Mouse (Mus musculus) A20 (cell line): ENCODE data around the gene Hlcs.

Experiments used
- DNase-seq: peaks from one replicate; pipeline ENCODE4 v3.0.0-alpha.2; 2011; ENCODE audit warnings: low read depth, low spot score

Hlcs gene

DNA sequence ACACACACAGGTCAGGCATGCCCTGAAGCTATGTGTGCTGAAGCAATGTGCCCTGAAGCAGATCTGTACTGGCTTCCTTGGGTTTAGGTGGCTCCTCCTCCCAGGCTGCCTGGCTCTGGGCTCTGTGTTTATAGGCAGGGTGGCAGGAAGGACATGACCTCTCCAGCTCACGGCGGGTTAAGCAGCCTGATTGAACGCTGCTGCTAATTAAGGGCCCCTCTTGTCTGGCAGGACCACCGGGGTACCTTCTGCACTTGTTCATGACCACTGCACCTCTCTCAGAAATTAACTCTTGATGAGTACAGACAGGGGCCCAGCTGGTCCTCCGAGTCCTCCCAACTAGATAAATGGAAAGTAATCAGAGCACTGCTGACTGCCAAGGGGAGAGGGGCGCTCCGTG is 149.1 kb downstream of the Hlcs start:
- no peak for DNase-seq

- no peak for DNase-seq
Measured at GRCm38 (mm10) chr16:94163051-94163450, 150.3 kb downstream of the Hlcs start.

- DNase-seq = no peak
Measured at GRCm38 (mm10) chr16:94162000-94162399, 151.4 kb downstream of the Hlcs start.

- DNase-seq = no peak
Measured at GRCm38 (mm10) chr16:94157819-94158218, 155.6 kb downstream of the Hlcs start.

DNA sequence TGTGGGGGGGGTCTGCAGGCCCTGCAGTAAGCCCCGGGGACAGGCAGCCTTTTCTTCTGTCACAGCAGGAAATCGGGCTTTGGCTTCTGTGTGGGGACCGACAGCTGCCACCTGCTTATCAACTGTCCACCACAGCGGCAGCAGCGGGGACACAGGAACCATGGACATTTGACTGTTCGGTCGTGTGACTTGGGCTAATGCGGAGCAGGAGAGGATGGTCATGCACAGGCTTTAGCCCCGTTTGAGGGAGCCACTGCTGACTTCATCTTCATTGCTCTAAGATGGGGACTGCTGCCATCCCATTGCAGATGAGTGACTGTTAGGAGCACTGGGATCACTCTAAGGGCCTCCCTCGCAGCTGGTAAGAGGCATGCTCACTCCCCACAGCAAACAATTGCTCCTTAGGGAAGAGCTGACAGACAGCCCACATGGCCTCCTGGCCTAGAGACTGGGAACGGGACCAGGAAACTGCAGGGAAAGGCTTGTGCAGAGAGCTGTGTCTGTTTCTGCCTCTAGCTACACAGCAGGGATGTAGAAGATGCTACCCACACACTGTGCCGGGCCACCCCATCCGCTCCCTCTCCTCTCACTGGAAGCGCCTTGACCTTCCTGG is 158.2 kb downstream of the Hlcs start:
- DNase-seq = no peak

DNA sequence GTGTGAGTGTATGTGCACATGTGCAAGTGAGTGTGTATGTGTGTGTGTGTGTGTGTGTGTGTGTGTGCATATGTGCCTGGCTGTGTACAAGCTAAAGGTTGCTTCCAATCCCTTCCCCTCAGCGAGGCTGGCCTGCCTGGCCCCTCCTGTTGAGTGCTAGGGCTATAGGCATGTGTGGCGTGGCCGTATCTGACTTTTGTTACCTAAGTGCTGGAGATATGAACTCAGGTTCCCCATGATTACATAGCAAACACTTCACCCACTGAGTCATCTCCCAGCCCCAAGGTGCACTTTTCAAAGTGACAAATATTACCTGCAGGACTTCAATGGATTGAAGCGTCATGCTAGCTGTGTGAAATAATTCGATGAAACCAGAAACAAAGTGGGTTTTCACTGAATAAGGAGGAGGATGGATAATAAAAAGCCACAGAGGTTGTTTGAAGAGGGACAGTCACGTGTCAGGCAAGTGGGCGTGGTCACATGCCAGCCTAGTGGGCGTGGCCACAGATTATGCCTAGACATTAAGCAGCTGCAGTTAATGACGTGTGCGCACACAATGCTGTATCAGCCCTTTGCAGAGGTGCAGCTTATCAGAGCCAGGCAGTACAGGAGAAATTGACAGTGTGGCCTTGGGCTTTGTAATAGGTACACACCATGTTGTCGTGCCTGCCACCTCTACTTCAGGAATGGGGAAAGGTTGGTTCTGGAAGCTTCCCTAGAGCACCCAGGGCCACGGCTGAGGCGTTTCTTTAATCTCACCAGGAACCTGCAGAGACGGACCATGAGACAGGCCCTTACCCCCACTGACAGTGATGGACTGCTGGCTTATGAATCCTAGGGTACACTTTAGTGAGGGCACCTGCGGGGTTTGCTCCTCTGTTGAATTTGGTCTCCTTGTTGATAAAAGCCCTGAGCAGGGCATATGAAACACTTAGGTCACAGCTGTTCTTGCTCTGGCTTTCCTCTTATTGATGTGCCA is 163.0 kb downstream of the Hlcs start:
- no peak for DNase-seq

DNA sequence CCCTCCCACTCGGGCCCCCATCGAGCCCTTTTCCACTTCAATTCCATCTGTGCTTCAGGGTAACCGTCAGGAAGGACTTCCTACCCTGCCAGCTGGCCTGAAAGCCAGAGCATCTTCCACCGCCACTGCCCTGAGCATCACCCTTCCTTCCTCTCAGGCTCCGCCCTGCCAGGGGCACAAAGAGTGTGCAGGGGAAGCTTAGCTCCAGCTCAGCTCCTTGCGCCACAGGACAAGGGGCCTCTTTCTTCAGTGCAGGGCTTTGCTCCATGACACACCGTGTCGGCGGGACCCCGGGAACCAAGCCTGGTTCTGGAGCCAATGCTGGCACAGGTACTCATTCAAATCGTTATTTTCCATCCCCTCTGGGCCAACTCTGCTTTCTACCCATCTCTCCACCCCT is 165.2 kb downstream of the Hlcs start:
- DNase-seq = no peak

DNA sequence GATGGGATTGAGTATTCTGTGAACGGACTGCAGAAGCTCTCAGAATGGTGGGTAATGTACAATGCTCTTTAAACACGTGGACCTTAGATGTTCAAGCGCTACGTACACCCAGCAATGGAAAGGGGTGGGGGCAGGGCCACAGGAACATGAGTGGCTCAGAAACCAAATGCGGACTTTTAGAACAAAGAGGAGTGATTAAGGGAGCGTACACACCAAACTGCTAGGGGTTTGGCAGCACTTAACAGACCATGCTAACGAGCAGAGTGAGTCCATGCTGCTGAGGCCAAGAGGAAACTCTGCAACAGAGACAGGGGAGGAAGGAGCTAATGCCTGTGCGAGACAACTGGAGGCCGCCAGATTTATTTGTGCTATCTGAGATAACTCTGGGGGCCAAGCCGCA is 170.0 kb downstream of the Hlcs start:
- DNase-seq = no peak

GRCm38 (mm10) chr16:94140746-94141145 is 172.6 kb downstream of the Hlcs start:
- DNase-seq = no peak

GRCm38 (mm10) chr16:94134218-94134617 is 179.2 kb downstream of the Hlcs start:
- DNase-seq = no peak

DNA sequence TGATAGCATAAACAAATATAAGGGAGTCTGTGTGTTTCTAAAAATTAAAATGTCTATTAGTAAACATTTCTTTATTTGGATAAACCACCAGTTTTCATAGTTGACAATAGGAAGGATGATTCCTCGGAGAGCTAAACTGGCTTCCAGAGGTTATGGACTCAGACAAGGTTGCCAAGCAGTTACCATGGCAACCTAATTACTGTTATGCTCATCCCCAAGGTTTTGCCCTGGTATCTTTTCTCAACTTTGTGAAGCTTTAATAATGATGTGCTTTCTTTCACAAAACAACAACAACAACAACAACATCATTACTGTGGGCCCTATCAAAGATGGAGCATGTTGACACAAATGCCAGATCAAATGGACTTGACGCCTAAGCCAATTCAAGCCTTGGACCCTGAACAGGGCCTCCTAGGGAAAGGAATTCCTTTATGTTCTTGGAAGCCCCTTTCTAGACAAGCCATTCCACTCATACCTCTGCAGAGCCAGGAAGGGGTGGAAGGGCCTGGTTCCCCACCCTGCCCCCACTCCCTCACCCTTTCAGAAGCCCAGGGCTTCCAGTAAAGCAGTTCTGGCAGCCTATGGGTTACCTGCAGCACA is 185.0 kb downstream of the Hlcs start:
- DNase-seq = no peak

- DNase-seq = no peak
Measured at GRCm38 (mm10) chr16:94126200-94126599, 187.2 kb downstream of the Hlcs start.

GRCm38 (mm10) chr16:94125172-94125981 is 188.0 kb downstream of the Hlcs start:
- no peak for DNase-seq

GRCm38 (mm10) chr16:94123247-94123646 is 190.1 kb downstream of the Hlcs start:
- DNase-seq = no peak

GRCm38 (mm10) chr16:94122347-94122746 is 191.0 kb downstream of the Hlcs start:
- DNase-seq = no peak

GRCm38 (mm10) chr16:94118394-94118793 is 195.0 kb downstream of the Hlcs start:
- DNase-seq = no peak

- DNase-seq = no peak
Measured at GRCm38 (mm10) chr16:94117333-94117732, 196.0 kb downstream of the Hlcs start.

GRCm38 (mm10) chr16:94114693-94115092 is 198.7 kb downstream of the Hlcs start:
- no peak for DNase-seq

- no peak for DNase-seq
Measured at GRCm38 (mm10) chr16:94113160-94113559, 200.2 kb downstream of the Hlcs start.

DNA sequence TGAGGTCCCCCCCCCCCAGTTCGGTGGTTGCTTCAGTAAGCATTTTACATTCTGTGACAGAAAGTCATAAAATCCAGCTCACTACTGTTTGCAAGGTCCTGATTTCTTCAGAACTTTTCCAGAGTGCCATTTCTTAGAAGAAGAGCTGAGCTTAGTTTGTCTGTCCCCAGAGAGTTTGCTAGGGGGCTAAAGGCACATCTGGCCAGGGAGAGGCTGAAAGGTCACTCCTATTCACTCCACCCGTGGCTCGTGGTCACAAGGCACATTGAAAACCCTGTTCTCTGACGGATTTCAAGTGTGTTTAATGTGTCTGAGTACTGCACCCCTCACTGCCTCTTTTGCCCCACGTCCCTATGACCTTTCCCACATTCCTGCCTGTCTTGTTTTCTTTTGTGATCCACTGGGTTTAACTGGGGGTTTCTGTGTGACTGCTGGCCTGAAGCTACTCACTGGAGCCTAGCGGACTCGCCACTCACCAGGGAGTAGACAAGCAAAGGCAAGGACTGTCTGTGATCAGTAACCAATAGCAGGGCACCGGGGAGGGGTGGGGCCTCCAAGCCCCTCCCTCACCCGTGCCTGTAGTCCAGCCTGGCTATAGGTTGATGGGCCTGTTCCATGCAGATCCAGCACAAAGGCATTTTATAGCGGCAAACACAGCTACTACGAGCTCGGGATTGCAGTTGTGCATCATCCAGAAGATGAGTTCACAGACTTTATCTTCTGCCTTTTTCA is 215.5 kb downstream of the Hlcs start:
- DNase-seq = no peak

DNA sequence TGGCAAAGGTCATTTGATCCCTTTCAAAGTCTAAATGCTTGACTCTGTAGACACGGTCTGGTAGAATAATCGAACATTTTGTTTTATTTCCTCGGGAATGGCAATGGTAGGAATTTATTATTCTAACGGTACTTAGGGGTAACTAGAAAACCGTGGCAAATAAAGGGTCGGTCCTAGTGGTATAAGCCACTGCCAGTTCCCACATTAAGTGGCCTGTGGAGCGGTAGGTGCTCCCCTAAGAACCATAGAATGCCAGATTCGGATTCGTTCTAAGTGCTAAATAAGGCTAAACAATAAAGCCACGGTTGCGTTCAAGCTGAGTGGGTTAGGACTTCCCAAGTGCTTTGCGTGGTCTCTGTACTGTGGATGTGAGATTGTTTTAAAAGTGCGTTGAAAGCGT is 216.9 kb downstream of the Hlcs start:
- DNase-seq = no peak
